Mouse (Mus musculus): ENCODE measurements around the gene Zfp964. TPM values are rescaled to one million over a fixed set of nuclear protein-coding genes. Genes with fewer than 3 reads are reported as not detected.

Zfp964 gene
- polyA plus RNA-seq, 1 experiment from 2014 or later, result 1.3 TPM

Other genes with a start within 250 kb of the Zfp964 start
- gene Gm9495, start 200.9 kb upstream of the Zfp964 start, polyA plus RNA-seq (2015; fragmentation: Nextera tagmentation; extraction: Ambion mirVana), result not detected in 2 replicates
- gene Gm7697, start 131.5 kb upstream of the Zfp964 start, polyA plus RNA-seq (2015; fragmentation: Nextera tagmentation; extraction: Ambion mirVana), result not detected in 2 replicates
- 14.9 and 16.1 TPM in 2 replicates for gene Zfp868, start 28.9 kb upstream of the Zfp964 start, polyA plus RNA-seq (2015; fragmentation: Nextera tagmentation; extraction: Ambion mirVana)
- gene Zfp869, start 56.2 kb downstream of the Zfp964 start, polyA plus RNA-seq (2015; fragmentation: Nextera tagmentation; extraction: Ambion mirVana), result 16.6 and 18.0 TPM in 2 replicates
- 3.2 and 4.0 TPM in 2 replicates for gene Zfp963, start 95.5 kb downstream of the Zfp964 start, polyA plus RNA-seq (2015; fragmentation: Nextera tagmentation; extraction: Ambion mirVana)
- 0.32 and 1.2 TPM in 2 replicates for gene Gm20422, start 120.4 kb downstream of the Zfp964 start, polyA plus RNA-seq (2015; fragmentation: Nextera tagmentation; extraction: Ambion mirVana)
- gene Atp13a1, start 136.7 kb downstream of the Zfp964 start, polyA plus RNA-seq (2015; fragmentation: Nextera tagmentation; extraction: Ambion mirVana), result 25.3 and 27.4 TPM in 2 replicates
- 15.1 and 16.6 TPM in 2 replicates for gene Zfp866, start 136.7 kb downstream of the Zfp964 start, polyA plus RNA-seq (2015; fragmentation: Nextera tagmentation; extraction: Ambion mirVana)
- gene Gmip, start 154.2 kb downstream of the Zfp964 start, polyA plus RNA-seq (2015; fragmentation: Nextera tagmentation; extraction: Ambion mirVana), result 6.9 and 7.6 TPM in 2 replicates
- gene Lpar2, start 167.9 kb downstream of the Zfp964 start, polyA plus RNA-seq (2015; fragmentation: Nextera tagmentation; extraction: Ambion mirVana), result 0.32 and 0.34 TPM in 2 replicates
- 2.4 and 3.9 TPM in 2 replicates for gene Pbx4, start 178.0 kb downstream of the Zfp964 start, polyA plus RNA-seq (2015; fragmentation: Nextera tagmentation; extraction: Ambion mirVana)
- 0.55 and 0.56 TPM in 2 replicates for gene Cilp2, start 233.2 kb downstream of the Zfp964 start, polyA plus RNA-seq (2015; fragmentation: Nextera tagmentation; extraction: Ambion mirVana)
- gene Tssk6, start 247.7 kb downstream of the Zfp964 start, polyA plus RNA-seq (2015; fragmentation: Nextera tagmentation; extraction: Ambion mirVana), result 1.9 and 2.2 TPM in 2 replicates
- 304 and 343 TPM in 2 replicates for gene Ndufa13, start 248.1 kb downstream of the Zfp964 start, polyA plus RNA-seq (2015; fragmentation: Nextera tagmentation; extraction: Ambion mirVana)
- gene Yjefn3, start 248.2 kb downstream of the Zfp964 start, polyA plus RNA-seq (2015; fragmentation: Nextera tagmentation; extraction: Ambion mirVana), result 8.1 and 8.2 TPM in 2 replicates